Mouse (Mus musculus) E14TG2a.4 (cell line): Measurements from ENCODE around the gene Runx1.

ENCODE experiments used
- H3K27me3 ChIP-seq: 2 replicates; pipeline ENCODE4 v1.6.1; 2014; ENCODE audit warnings: low read length, control low read depth; ENCODE audit not compliant: insufficient read depth
- H3K36me3 ChIP-seq: 2 replicates; pipeline ENCODE4 v1.6.1; 2014; ENCODE audit warnings: low read length, control low read depth; ENCODE audit not compliant: insufficient read depth
- H3K4me1 ChIP-seq: replicated peaks from 2 replicates; pipeline ENCODE4 v1.6.1; 2014; ENCODE audit warnings: low read depth, low read length, control low read depth
- H3K4me3 ChIP-seq: replicated peaks from 2 replicates; pipeline ENCODE4 v1.5.1; 2014; ENCODE audit warnings: mild to moderate bottlenecking, low read length
- H3K9me3 ChIP-seq: 2 replicates; pipeline ENCODE4 v1.6.1; 2014; ENCODE audit warnings: low read length, control low read depth
- CTCF ChIP-seq: conservative IDR thresholded peaks from 2 replicates; pipeline ENCODE4 v1.5.1; 2014; ENCODE audit warnings: low read length
- NANOG ChIP-seq: IDR thresholded peaks from 2 replicates; pipeline ENCODE4 v1.6.1; 2014; ENCODE audit warnings: borderline replicate concordance, low read length, mixed read lengths
- POU5F1 ChIP-seq: IDR thresholded peaks from 2 replicates; pipeline ENCODE4 v1.6.1; 2014; ENCODE audit warnings: low read length, borderline replicate concordance

Gene Runx1

GRCm38 (mm10) chr16:92695981-92696380 lies 130.0 kb downstream of the Runx1 start:
- Histone ChIP-seq H3K4me3 (no peak overlapping the region), H3K27me3 (peaks cover 76% of the 10 kb centered on the region), H3K4me1 (peaks cover 62% of the 10 kb centered on the region), H3K9me3 (no peaks in the 10 kb centered on the region), H3K36me3 (no peaks in the 10 kb centered on the region)
- no peak for TF ChIP-seq POU5F1
- no peak for TF ChIP-seq CTCF
- no peak for TF ChIP-seq NANOG

GRCm38 (mm10) chr16:92695200-92695921 lies 130.6 kb downstream of the Runx1 start:
- no peak for TF ChIP-seq CTCF
- no peak for TF ChIP-seq NANOG
- TF ChIP-seq POU5F1, result no peak
- no peaks in the 10 kb centered on the region for H3K36me3 ChIP-seq
- peaks cover 72% of the 10 kb centered on the region for H3K27me3 ChIP-seq
- H3K4me3 ChIP-seq, result peak overlapping the region; percentile 68
- no peaks in the 10 kb centered on the region for H3K9me3 ChIP-seq
- H3K4me1 ChIP-seq, result peaks cover 60% of the 10 kb centered on the region

- Histone ChIP-seq H3K9me3 (no peaks in the 10 kb centered on the region), H3K4me3 (no peak overlapping the region), H3K4me1 (peaks cover 54% of the 10 kb centered on the region), H3K36me3 (no peaks in the 10 kb centered on the region), H3K27me3 (peaks cover 71% of the 10 kb centered on the region)
- TF ChIP-seq POU5F1 (no peak), NANOG (no peak), CTCF (no peak)
These were observed 131.3 kb downstream of the Runx1 start for GRCm38 (mm10) chr16:92694496-92695106.

- no peak overlapping the region for H3K4me3 ChIP-seq
- TF ChIP-seq CTCF (no peak), POU5F1 (no peak), NANOG (no peak)
- no peaks in the 10 kb centered on the region for H3K36me3 ChIP-seq
- peaks cover 47% of the 10 kb centered on the region for H3K27me3 ChIP-seq
- H3K4me1 ChIP-seq, result peaks cover 37% of the 10 kb centered on the region
- H3K9me3 ChIP-seq, result no peaks in the 10 kb centered on the region
These were observed 135.2 kb downstream of the Runx1 start for GRCm38 (mm10) chr16:92690759-92691158.

GRCm38 (mm10) chr16:92688941-92689340 lies 137.0 kb downstream of the Runx1 start:
- Histone ChIP-seq H3K9me3 (no peaks in the 10 kb centered on the region), H3K4me3 (no peak overlapping the region), H3K27me3 (peaks cover 30% of the 10 kb centered on the region), H3K4me1 (peaks cover 40% of the 10 kb centered on the region), H3K36me3 (no peaks in the 10 kb centered on the region)
- no peak for TF ChIP-seq POU5F1
- TF ChIP-seq NANOG, result no peak
- no peak for TF ChIP-seq CTCF

- Histone ChIP-seq H3K4me1 (peaks cover 31% of the 10 kb centered on the region), H3K9me3 (no peaks in the 10 kb centered on the region), H3K36me3 (no peaks in the 10 kb centered on the region), H3K27me3 (peaks cover 31% of the 10 kb centered on the region), H3K4me3 (no peak overlapping the region)
- TF ChIP-seq POU5F1 (no peak), NANOG (no peak), CTCF (no peak)
These were observed 139.0 kb downstream of the Runx1 start for GRCm38 (mm10) chr16:92686978-92687377.

GRCm38 (mm10) chr16:92685766-92686315 lies 140.1 kb downstream of the Runx1 start:
- no peaks in the 10 kb centered on the region for H3K9me3 ChIP-seq
- H3K4me1 ChIP-seq, result peaks cover 35% of the 10 kb centered on the region
- H3K4me3 ChIP-seq, result no peak overlapping the region
- H3K36me3 ChIP-seq, result no peaks in the 10 kb centered on the region
- peak; percentile 30; the same call in 1 of the 2 replicates for TF ChIP-seq NANOG
- no peak for TF ChIP-seq POU5F1
- H3K27me3 ChIP-seq, result peaks cover 28% of the 10 kb centered on the region

GRCm38 (mm10) chr16:92684423-92685211 lies 141.3 kb downstream of the Runx1 start:
- Histone ChIP-seq H3K36me3 (no peaks in the 10 kb centered on the region), H3K9me3 (no peaks in the 10 kb centered on the region), H3K27me3 (peaks cover 24% of the 10 kb centered on the region), H3K4me3 (no peak overlapping the region), H3K4me1 (peaks cover 42% of the 10 kb centered on the region)
- TF ChIP-seq CTCF, result no peak
- no peak for TF ChIP-seq POU5F1
- no peak for TF ChIP-seq NANOG
